In the genomic region with DNA sequence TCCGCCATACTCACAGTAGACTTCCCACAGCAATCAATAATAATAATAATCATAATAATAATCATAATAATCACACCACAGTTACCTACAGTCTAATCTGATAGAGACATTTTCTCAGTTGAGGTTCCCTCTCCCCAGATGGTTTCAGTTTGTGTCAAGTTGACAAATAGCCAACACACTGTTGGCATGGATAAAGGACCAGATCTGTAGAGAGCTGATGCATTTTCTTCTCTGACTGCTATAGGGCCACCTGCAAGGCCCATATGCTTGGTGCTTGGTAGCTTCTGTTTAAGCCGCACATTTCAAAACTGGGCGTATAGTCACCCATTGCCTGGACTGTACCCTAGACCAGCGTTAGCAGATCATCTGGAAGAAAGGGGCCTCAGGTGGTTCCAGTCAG, we compare ENCODE assay signal across 26 mouse cellular contexts.
"Had no signal": no experiment of that assay in that cellular context is flagged by ENCODE, and none has a peak within 500 bp of the region (broad histone marks: within the 10 kb centered on the region; RNA-seq: fewer than 3 reads in every experiment).

No protein-coding gene starts in this region.

- H3K27ac ChIP-seq: heart, adult 2 months; heart, embryonic 13.5 days; heart, embryonic 15.5 days; hindbrain, embryonic 13.5 days; hindbrain, embryonic 15.5 days; hindbrain, postnatal 0 days; layer of hippocampus, adult 2 months; left cerebral cortex, adult 2 months; limb, embryonic 13.5 days; limb, embryonic 15.5 days; liver, embryonic 13.5 days; liver, embryonic 15.5 days had no signal

- ATAC-seq: hindbrain, postnatal 0 days; intestine, postnatal 0 days; liver, postnatal 0 days had no signal

- H3K27me3 ChIP-seq: heart, embryonic 13.5 days; heart, embryonic 15.5 days; hindbrain, embryonic 13.5 days; hindbrain, embryonic 15.5 days; limb, embryonic 13.5 days; limb, embryonic 15.5 days; liver, embryonic 13.5 days; liver, embryonic 15.5 days had no signal

- H3K4me1 ChIP-seq: heart, embryonic 13.5 days; heart, embryonic 15.5 days; hindbrain, embryonic 13.5 days; hindbrain, embryonic 15.5 days; limb, embryonic 13.5 days; limb, embryonic 15.5 days; liver, embryonic 13.5 days; liver, embryonic 15.5 days had no signal

- H3K4me2 ChIP-seq: heart, embryonic 11.5 days; heart, embryonic 13.5 days; heart, embryonic 15.5 days; hindbrain, embryonic 13.5 days; hindbrain, embryonic 15.5 days; limb, embryonic 13.5 days; limb, embryonic 15.5 days; liver, embryonic 13.5 days; liver, embryonic 15.5 days had no signal

- H3K9ac ChIP-seq: heart, embryonic 13.5 days; heart, embryonic 15.5 days; hindbrain, embryonic 13.5 days; hindbrain, embryonic 15.5 days; limb, embryonic 13.5 days; limb, embryonic 15.5 days; liver, embryonic 13.5 days; liver, embryonic 15.5 days; liver, postnatal 0 days had no signal

- H3K4me3 ChIP-seq: heart, adult 2 months; heart, embryonic 13.5 days; heart, embryonic 15.5 days; hindbrain, embryonic 13.5 days; hindbrain, embryonic 15.5 days; layer of hippocampus, adult 2 months; left cerebral cortex, adult 2 months; limb, embryonic 13.5 days; limb, embryonic 15.5 days; liver, embryonic 13.5 days; liver, embryonic 15.5 days had no signal

- DNase-seq: gastrocnemius, postnatal 14 days; gastrocnemius, postnatal 36 days; heart, adult 2 months; heart, postnatal 14 days; heart, postnatal 36 days; kidney, adult 18-20 months; kidney, adult 8-10 months; kidney, postnatal 10 days; kidney, postnatal 25 days; kidney, postnatal 4 days; left cerebral cortex, postnatal 4 days; liver, embryonic 13.5 days; liver, postnatal 0 days; lung, adult 2 months had no signal

- H3K36me3 ChIP-seq: heart, embryonic 13.5 days; heart, embryonic 15.5 days; hindbrain, embryonic 13.5 days; hindbrain, embryonic 15.5 days; limb, embryonic 13.5 days; limb, embryonic 15.5 days; liver, embryonic 13.5 days; liver, embryonic 15.5 days had no signal

- H3K9me3 ChIP-seq: heart, embryonic 13.5 days; heart, embryonic 15.5 days; hindbrain, embryonic 13.5 days; hindbrain, embryonic 15.5 days; limb, embryonic 13.5 days; limb, embryonic 15.5 days; liver, embryonic 13.5 days; liver, embryonic 15.5 days had no signal
